Mouse (Mus musculus) lung, adult 2 months (tissue): Measurements from ENCODE around the gene A830018L16Rik. TPM values are rescaled to one million over a fixed set of nuclear protein-coding genes. Genes with fewer than 3 reads are reported as not detected.
A peak's percentile ranks its signal among the peaks of the same experiment; 100 is the strongest.
"Not testable (repeated sequence)": the region's sequence is repeated elsewhere in the genome, so short reads cannot be mapped to it uniquely, and the experiment has no call there.

Experiments
- DNase-seq: peaks from one replicate; pipeline ENCODE4 v3.0.0; 2022
- H3K4me1 ChIP-seq: fragments of 200-500 bp; 2 replicates; pipeline ENCODE4 v1.6.1; 2011; ENCODE audit warnings: low read length; ENCODE audit not compliant: control insufficient read depth, insufficient read depth
- H3K4me3 ChIP-seq: fragments of 200-500 bp; replicated peaks from 2 replicates; pipeline ENCODE3; 2011; ENCODE audit warnings: low read depth, mild to moderate bottlenecking, control low read depth, low read length; ENCODE audit errors: extremely low read depth
- CTCF ChIP-seq: fragments of 200-500 bp; IDR thresholded peaks from 2 replicates; pipeline ENCODE4 v1.5.1; 2011; ENCODE audit warnings: mild to moderate bottlenecking, low read length, control low read depth; ENCODE audit not compliant: insufficient read depth
- POLR2A ChIP-seq: fragments of 200-500 bp; IDR thresholded peaks from 2 replicates; pipeline ENCODE4 v1.6.1; 2011; ENCODE audit warnings: low read depth, mild to moderate bottlenecking, control low read depth, low read length, borderline replicate concordance; ENCODE audit errors: extremely low read depth
- WGBS: fragments of 180-500 bp; shearing (Covaris S2); methylation state at CpG from one replicate; pipeline ENCODE4 v1.1.7; 2018; 5-methylcytosine and 5-hydroxymethylcytosine counted together
- polyA plus RNA-seq: library from polyadenylated mRNA; depleted of rRNA; stranded (reverse); fragments of >200 nt; gene quantifications from 2 replicates; pipeline ENCODE4 v1.2.3, GENCODE M21; 2012

A830018L16Rik gene
- polyA plus RNA-seq, 1 experiment = 2.9 TPM

GRCm38 (mm10) chr1:11458353-11458752 is 44.4 kb downstream of the A830018L16Rik start:
- 64% methylated on average over 1 of the region's 1 CpGs for WGBS
- H3K4me3 ChIP-seq = no peak overlapping the region
- no peak for TF ChIP-seq POLR2A
- TF ChIP-seq CTCF = no peak
- H3K4me1 ChIP-seq = no peaks in the 10 kb centered on the region
- no peak for DNase-seq

- DNase-seq = no peak
- 58% methylated on average over 1 of the region's 1 CpGs for WGBS
- TF ChIP-seq CTCF (no peak), POLR2A (no peak)
- H3K4me3 ChIP-seq = no peak overlapping the region
- H3K4me1 ChIP-seq = no peaks in the 10 kb centered on the region
Measured at GRCm38 (mm10) chr1:11466325-11466724, 52.4 kb downstream of the A830018L16Rik start.

- Histone ChIP-seq H3K4me3 (no peak overlapping the region), H3K4me1 (no peaks in the 10 kb centered on the region)
- no peak for DNase-seq
- WGBS = 49% methylated on average over 5 of the region's 5 CpGs
- TF ChIP-seq CTCF = no peak
- TF ChIP-seq POLR2A = no peak
Measured at GRCm38 (mm10) chr1:11467065-11467643, 53.2 kb downstream of the A830018L16Rik start.

GRCm38 (mm10) chr1:11492936-11493335 is 79.0 kb downstream of the A830018L16Rik start:
- 58% methylated on average over 2 of the region's 2 CpGs for WGBS
- TF ChIP-seq POLR2A = no peak
- Histone ChIP-seq H3K4me3 (no peak overlapping the region), H3K4me1 (no peaks in the 10 kb centered on the region)
- no peak for DNase-seq

- Histone ChIP-seq H3K4me1 (no peaks in the 10 kb centered on the region), H3K4me3 (no peak overlapping the region)
- TF ChIP-seq CTCF (no peak), POLR2A (no peak)
- no peak for DNase-seq
Measured at GRCm38 (mm10) chr1:11501556-11501955, 87.7 kb downstream of the A830018L16Rik start.

GRCm38 (mm10) chr1:11549810-11550209 is 135.9 kb downstream of the A830018L16Rik start:
- not testable (repeated sequence) for DNase-seq
- WGBS = 67% methylated on average over 1 of the region's 1 CpGs

GRCm38 (mm10) chr1:11565309-11565708 is 151.4 kb downstream of the A830018L16Rik start:
- no peak for DNase-seq

More at GRCm38 (mm10) chr1:11549810-11550209, 135.9 kb downstream of the A830018L16Rik start:
- H3K4me1 ChIP-seq, H3K4me3 ChIP-seq: not testable (repeated sequence)

GRCm38 (mm10) chr1:11566730-11567129 is 152.8 kb downstream of the A830018L16Rik start:
- Histone ChIP-seq H3K4me1 (no peaks in the 10 kb centered on the region), H3K4me3 (no peak overlapping the region)
- TF ChIP-seq CTCF = no peak
- TF ChIP-seq POLR2A = no peak
- 67% methylated on average over 2 of the region's 2 CpGs for WGBS
- no peak for DNase-seq

More at GRCm38 (mm10) chr1:11565309-11565708, 151.4 kb downstream of the A830018L16Rik start:
- 7% methylated on average over 6 of the region's 6 CpGs for WGBS
- TF ChIP-seq CTCF = 0 out of 2 replicates have a peak, but pooled peaks have one; percentile 23
- TF ChIP-seq POLR2A = no peak
- H3K4me3 ChIP-seq = no peak overlapping the region
- H3K4me1 ChIP-seq = no peaks in the 10 kb centered on the region

- TF ChIP-seq POLR2A = no peak
- TF ChIP-seq CTCF = no peak
- no peak overlapping the region for H3K4me3 ChIP-seq
- H3K4me1 ChIP-seq = no peaks in the 10 kb centered on the region
- DNase-seq = no peak
Measured at GRCm38 (mm10) chr1:11567300-11567885, 153.5 kb downstream of the A830018L16Rik start.

GRCm38 (mm10) chr1:11570274-11570673 is 156.4 kb downstream of the A830018L16Rik start:
- 69% methylated on average over 2 of the region's 2 CpGs for WGBS

More at GRCm38 (mm10) chr1:11570274-11570673, 156.4 kb downstream of the A830018L16Rik start:
- H3K4me1 ChIP-seq = no peaks in the 10 kb centered on the region
- TF ChIP-seq CTCF = no peak
- TF ChIP-seq POLR2A = no peak
- H3K4me3 ChIP-seq = no peak overlapping the region
- no peak for DNase-seq
